8 mouse cellular contexts compared by ENCODE assay signal in the genomic region with DNA sequence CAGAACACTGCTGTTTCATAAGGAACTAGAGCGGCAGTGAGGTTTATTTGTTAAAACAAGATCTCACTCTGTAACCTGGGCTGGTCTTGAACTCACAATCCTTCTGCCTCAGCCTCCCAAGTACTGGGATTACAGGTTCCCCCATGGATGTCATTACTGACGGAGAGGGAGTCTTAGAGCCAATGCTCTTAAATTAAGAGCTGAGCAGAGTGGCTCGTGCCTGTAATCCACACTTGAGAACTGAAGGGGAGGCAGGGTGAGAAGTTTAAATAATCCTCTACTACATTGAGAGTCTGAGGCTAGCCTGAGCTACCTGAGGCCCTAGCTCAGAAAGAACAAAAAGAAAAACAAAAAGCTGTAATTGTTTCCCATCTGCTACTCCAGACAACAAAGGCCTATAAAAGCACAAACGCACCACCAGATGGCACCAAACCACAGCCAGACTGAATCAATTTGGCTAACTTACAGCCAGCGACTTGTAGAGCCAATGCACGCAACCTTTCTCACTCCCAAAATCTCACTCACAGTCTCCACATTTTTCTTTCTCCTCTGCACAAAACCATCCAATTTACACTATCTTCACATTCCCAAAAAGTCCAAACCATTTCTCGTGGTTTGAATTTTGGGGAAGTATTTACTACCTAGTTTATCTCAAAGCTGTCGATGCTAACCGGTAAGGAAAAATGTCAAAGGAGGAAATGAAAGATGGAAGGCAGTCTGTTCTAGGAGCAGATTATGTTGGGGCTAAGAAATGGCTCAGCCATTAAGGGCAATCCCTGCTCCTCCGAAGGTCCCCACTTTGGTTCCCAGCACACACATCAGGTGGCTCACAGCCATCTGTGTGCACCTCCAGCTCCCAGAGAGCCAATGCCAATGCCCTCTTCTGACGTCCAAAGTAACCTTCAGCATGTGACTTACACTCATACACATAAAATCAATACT. TPM values are rescaled to one million over a fixed set of nuclear protein-coding genes. Genes with fewer than 3 reads are reported as not detected.
DNase-seq lines count a peak whose midpoint lies in the region; ATAC-seq and TF ChIP-seq lines count a peak whose summit lies in the region.

No protein-coding gene starts in this region.

- no peak overlapping the region for H3K27ac ChIP-seq in kidney, embryonic 15.5 days
- H3K27ac ChIP-seq in liver, adult 2 months (replicated peaks; ENCODE audit: insufficient read depth, low read depth, low read length) = no peak overlapping the region
- peak overlapping the region; percentile 27; the same call in 1 of the 2 replicates for H3K27ac ChIP-seq in neural tube, embryonic 11.5 days (ENCODE audit: low read depth, low read length)
- H3K27ac ChIP-seq in stomach, postnatal 0 days (replicated peaks) = no peak overlapping the region

- H3K27me3 ChIP-seq in kidney, embryonic 15.5 days = no peaks in the 10 kb centered on the region
- no peaks in the 10 kb centered on the region for H3K27me3 ChIP-seq in liver, adult 2 months (ENCODE audit: control insufficient read depth, insufficient read depth, low read length)
- H3K27me3 ChIP-seq in neural tube, embryonic 11.5 days (ENCODE audit: control insufficient read depth, insufficient read depth, low read length) = no peaks in the 10 kb centered on the region
- no peaks in the 10 kb centered on the region for H3K27me3 ChIP-seq in stomach, postnatal 0 days (ENCODE audit: control insufficient read depth, insufficient read depth, low read length)

- peak; percentile 62 for TF ChIP-seq CTCF in liver, adult 2 months (IDR thresholded peaks at IDR 0.05; ENCODE audit: low read depth, low read length)
- peak; percentile 92 for TF ChIP-seq CTCF in stomach, postnatal 0 days (IDR thresholded peaks at IDR 0.05; ENCODE audit: low read depth)

- no peak overlapping the region for H3K4me3 ChIP-seq in kidney, embryonic 15.5 days (replicated peaks)
- no peak overlapping the region for H3K4me3 ChIP-seq in liver, adult 2 months (ENCODE audit: insufficient read depth, low read depth, low read length)
- H3K4me3 ChIP-seq in neural tube, embryonic 11.5 days (ENCODE audit: low read depth, low read length) = no peak overlapping the region
- no peak overlapping the region for H3K4me3 ChIP-seq in stomach, postnatal 0 days (ENCODE audit: low read depth, low read length)

- WGBS in kidney, embryonic 15.5 days = 54% methylated on average over 11 of the region's 11 CpGs
- WGBS in liver, adult 2 months = 41% methylated on average over 11 of the region's 11 CpGs
- WGBS in neural tube, embryonic 11.5 days = 55% methylated on average over 11 of the region's 11 CpGs
- WGBS in stomach, postnatal 0 days = 51% methylated on average over 11 of the region's 11 CpGs

- no peaks in the 10 kb centered on the region; the same call in 1 of the 2 replicates for H3K36me3 ChIP-seq in kidney, embryonic 15.5 days
- H3K36me3 ChIP-seq in liver, adult 2 months (ENCODE audit: control insufficient read depth, insufficient read depth, low read length) = no peaks in the 10 kb centered on the region
- H3K36me3 ChIP-seq in neural tube, embryonic 11.5 days (ENCODE audit: control insufficient read depth, insufficient read depth, low read length) = no peaks in the 10 kb centered on the region; the same call in 1 of the 2 replicates
- no peaks in the 10 kb centered on the region for H3K36me3 ChIP-seq in stomach, postnatal 0 days (ENCODE audit: control insufficient read depth, insufficient read depth, low read length)

- no peak overlapping the region for H3K4me2 ChIP-seq in kidney, embryonic 15.5 days
- H3K4me2 ChIP-seq in neural tube, embryonic 11.5 days (ENCODE audit: low read depth) = no peak overlapping the region
- no peak overlapping the region for H3K4me2 ChIP-seq in stomach, postnatal 0 days (replicated peaks; ENCODE audit: low read depth)

- peak; percentile 93 for DNase-seq in 3T3-L1 (ENCODE audit: low read depth, low spot score)
- DNase-seq in adrenal gland, adult 2 months = peak; percentile 84
- peak; percentile 86 for DNase-seq in embryo, embryonic 11 days
- peak; percentile 61 to 81 for DNase-seq in gastrocnemius, postnatal 4 days (ENCODE audit: low spot score in 2 of 2)
- DNase-seq in liver, adult 2 months (ENCODE audit: extremely low read depth, low read depth, low spot score) = peak; percentile 72
- DNase-seq in neural tube, embryonic 11.5 days (ENCODE audit: low spot score) = peak; percentile 84
- DNase-seq in stomach, postnatal 0 days (ENCODE audit: low spot score) = peak; percentile 82

- H3K4me1 ChIP-seq in kidney, embryonic 15.5 days = no peaks in the 10 kb centered on the region
- peaks cover 5% of the 10 kb centered on the region for H3K4me1 ChIP-seq in liver, adult 2 months (ENCODE audit: control insufficient read depth, insufficient read depth, low read length)
- H3K4me1 ChIP-seq in neural tube, embryonic 11.5 days (ENCODE audit: control insufficient read depth, insufficient read depth, low read length) = no peaks in the 10 kb centered on the region
- no peaks in the 10 kb centered on the region for H3K4me1 ChIP-seq in stomach, postnatal 0 days (replicated peaks; ENCODE audit: control insufficient read depth, insufficient read depth)

- TF ChIP-seq POLR2A in liver, adult 2 months (IDR thresholded peaks at IDR 0.05; ENCODE audit: extremely low read depth, insufficient read depth, low read length) = no peak

- ATAC-seq in kidney, embryonic 15.5 days (replicated peaks; ENCODE audit: low FRiP score) = peak; percentile 54; the same call in 1 of the 2 replicates
- ATAC-seq in neural tube, embryonic 11.5 days (ENCODE audit: insufficient read depth, low FRiP score, low TSS enrichment) = peak; percentile 50; the same call in 1 of the 2 replicates
- ATAC-seq in stomach, postnatal 0 days (ENCODE audit: low FRiP score, low TSS enrichment) = peak; percentile 54; the same call in 1 of the 2 replicates

- H3K9me3 ChIP-seq in kidney, embryonic 15.5 days (replicated peaks) = no peaks in the 10 kb centered on the region
- no peaks in the 10 kb centered on the region for H3K9me3 ChIP-seq in neural tube, embryonic 11.5 days (ENCODE audit: control insufficient read depth, low read length)
- no peaks in the 10 kb centered on the region for H3K9me3 ChIP-seq in stomach, postnatal 0 days (ENCODE audit: control insufficient read depth, low read length)

- no peak for TF ChIP-seq EP300 in stomach, postnatal 0 days (optimal IDR thresholded peaks at IDR 0.05)

- no peak overlapping the region for H3K9ac ChIP-seq in kidney, embryonic 15.5 days
- H3K9ac ChIP-seq in liver, adult 2 months (ENCODE audit: low read depth, low read length) = no peak overlapping the region
- H3K9ac ChIP-seq in neural tube, embryonic 11.5 days (ENCODE audit: low read length) = no peak overlapping the region; the same call in 1 of the 2 replicates
- H3K9ac ChIP-seq in stomach, postnatal 0 days (ENCODE audit: low read length) = no peak overlapping the region

- H3K79me2 ChIP-seq in liver, adult 2 months (ENCODE audit: control insufficient read depth, insufficient read depth, low read length) = peaks cover 9% of the 10 kb centered on the region; the same call in 1 of the 2 replicates

RNA-seq across cellular contexts. Expression of gene Elf2, which starts 51.3 kb away (rescaled TPM):
- 10 to 100 TPM; 66.3 to 70.8 TPM for total RNA-seq in adrenal gland, adult 2 months (2021)
- polyA plus RNA-seq in adrenal gland, adult 2 months (2012; rRNA removed) = 30.7 and 39.1 TPM in 2 replicates
- total RNA-seq in gastrocnemius, postnatal 4 days (2021) = 10 to 100 TPM; 63.4 to 77.1 TPM
- 58.2 and 73.7 TPM in 2 replicates for polyA plus RNA-seq in kidney, embryonic 15.5 days (2015; fragmentation: Nextera tagmentation; extraction: Ambion mirVana)
- total RNA-seq in liver, adult 2 months (2014; rRNA removed) = 22.1 and 23.8 TPM in 2 replicates
- polyA plus RNA-seq in liver, adult 2 months (2012; rRNA removed) = 13.8 and 14.0 TPM in 2 replicates
- 38.4 and 47.3 TPM in 2 replicates for polyA plus RNA-seq in neural tube, embryonic 11.5 days (2014; fragmentation: Nextera tagmentation; extraction: Ambion mirVana)
- polyA plus RNA-seq in stomach, postnatal 0 days (2015; fragmentation: Nextera tagmentation; extraction: Ambion mirVana) = 32.4 and 36.3 TPM in 2 replicates
